Mouse (Mus musculus) CD4-positive helper T cell, adult 2 months (primary cell): ENCODE measurements around the gene Acadl.

Source experiments
- DNase-seq: peaks from one replicate; pipeline ENCODE4 v3.0.0-alpha.2; 2012; ENCODE audit warnings: low read depth, missing footprints, low spot score

Acadl gene

DNA sequence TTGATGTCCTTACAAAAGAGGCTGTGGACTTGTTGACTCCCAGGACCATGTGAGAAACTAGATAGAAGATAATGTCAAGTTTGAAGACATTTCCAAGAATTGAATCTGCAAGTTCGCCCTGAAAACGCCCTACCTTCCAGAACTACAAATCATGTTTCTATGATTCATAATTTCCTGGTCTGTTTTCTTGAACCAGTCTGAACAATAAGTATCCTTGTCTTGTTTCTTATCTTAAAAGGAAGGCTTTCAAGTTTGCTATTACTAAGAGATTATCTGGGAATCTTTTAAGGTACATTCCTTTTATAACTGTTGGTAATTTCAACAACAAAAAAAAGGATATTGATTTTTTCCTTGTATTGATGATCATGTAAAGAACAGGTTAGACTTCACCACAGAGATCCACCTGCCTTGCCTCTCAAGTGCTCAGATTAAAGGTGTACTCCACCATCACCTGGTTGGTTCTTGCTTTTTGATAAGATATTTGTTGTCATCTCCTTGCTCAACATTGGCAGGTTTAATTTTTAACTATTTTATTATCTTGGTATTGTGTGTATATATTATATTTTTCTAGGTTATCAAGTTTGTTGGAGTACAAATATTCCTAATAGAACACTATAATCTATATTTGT is 70.1 kb downstream of the Acadl start:
- DNase-seq = no peak

GRCm38 (mm10) chr1:66782296-66782695 is 80.8 kb downstream of the Acadl start:
- no peak for DNase-seq

DNA sequence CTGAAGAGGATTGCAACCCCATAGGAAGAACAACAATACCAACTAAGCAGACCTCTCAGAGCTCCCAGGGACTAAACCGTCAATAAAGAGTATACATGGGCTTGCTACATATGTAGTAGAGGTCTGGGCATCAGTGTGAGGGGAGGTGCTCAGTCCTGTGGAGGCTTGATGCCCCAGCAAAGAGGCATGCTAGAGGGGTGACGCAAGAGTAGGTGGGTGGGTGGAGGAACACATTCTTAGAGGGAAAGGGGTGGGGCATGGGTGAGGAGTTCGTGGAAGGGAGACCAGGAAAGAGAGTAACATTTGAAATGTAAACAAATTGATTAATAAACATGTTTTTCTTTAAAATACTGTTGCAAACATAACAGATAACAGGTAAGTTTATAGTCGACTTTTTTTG is 82.0 kb downstream of the Acadl start:
- DNase-seq = no peak
